Mouse (Mus musculus): Measurements from ENCODE around the gene Gdf10.
A peak's percentile ranks its signal among the peaks of the same experiment; 100 is the strongest.

Gdf10 gene

GRCm38 (mm10) chr14:33923168-33924070 is at the start of gene Gdf10:
Gdf10 (plus strand) TSS chr14:33923587.
- DNase-seq (ENCODE audit: low spot score), result no peak

GRCm38 (mm10) chr14:33878826-33879225 is 44.6 kb upstream of the Gdf10 start:
- no peak for DNase-seq (ENCODE audit: low spot score)

GRCm38 (mm10) chr14:33880236-33880635 is 43.2 kb upstream of the Gdf10 start:
- no peak for DNase-seq (ENCODE audit: low spot score)

DNA sequence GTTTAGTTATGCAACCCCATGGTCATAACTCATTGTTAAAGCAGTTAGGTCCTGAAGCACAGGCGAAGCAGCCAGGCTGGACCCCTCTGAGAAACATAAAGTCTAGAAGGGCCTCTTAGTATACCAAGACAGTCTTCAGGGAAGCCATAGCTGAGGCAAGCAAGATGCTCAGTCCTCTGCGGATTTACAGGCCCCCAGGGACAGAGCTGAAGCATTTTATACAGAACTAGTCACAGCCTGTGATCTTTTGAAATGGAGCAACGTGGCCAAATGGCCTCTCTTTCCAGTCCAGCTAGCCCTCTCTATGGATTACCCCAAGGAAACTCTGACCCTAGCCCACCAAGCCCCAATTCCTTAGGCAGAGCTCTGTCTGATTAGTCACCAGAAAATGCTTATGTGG is 41.9 kb upstream of the Gdf10 start:
- DNase-seq (ENCODE audit: low spot score), result no peak

DNA sequence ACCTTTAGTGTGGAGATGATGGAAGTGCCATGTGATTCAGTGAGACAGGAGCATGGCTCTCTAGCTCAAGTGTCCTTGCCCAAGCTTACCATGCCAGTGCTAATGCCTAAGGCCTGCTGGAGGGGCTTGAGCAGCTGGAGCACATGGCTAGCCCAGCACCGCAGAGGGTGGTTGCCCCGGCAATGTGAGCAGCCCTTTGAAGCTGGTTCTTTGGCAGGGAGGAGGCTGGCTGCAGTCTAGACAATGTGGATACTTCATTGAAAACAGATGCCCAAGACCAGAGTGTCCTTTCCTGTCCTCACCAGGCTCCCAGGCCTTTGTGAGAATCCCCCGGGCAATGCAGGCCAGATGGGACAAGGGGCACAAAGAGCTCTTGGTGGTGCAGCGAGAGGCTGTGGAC is 40.3 kb upstream of the Gdf10 start:
- no peak for DNase-seq (ENCODE audit: low spot score)

- no peak for DNase-seq (ENCODE audit: low spot score)
Measured at GRCm38 (mm10) chr14:33885466-33885865, 37.9 kb upstream of the Gdf10 start.

GRCm38 (mm10) chr14:33888387-33889035 is 34.9 kb upstream of the Gdf10 start:
- no peak for DNase-seq (ENCODE audit: low spot score)

DNA sequence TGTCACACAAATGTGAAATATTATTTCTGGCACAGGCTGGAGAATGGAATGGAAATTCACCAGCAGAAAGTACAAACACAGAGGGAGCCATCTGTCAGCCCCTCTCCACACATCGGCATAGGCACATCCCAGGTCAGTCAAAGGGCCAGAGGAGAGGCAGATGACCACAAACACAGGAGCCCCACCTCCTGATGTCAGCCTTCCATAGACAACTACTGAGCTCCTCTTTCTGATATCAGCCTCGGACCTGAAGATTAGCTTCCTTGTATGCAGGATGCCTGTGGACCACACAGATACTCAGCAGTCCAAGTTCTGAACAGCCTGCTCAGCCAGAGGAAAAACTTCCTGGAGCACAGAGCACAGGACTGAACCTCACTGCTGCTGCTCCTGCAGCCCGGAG is 33.4 kb upstream of the Gdf10 start:
- DNase-seq (ENCODE audit: low spot score), result no peak

DNA sequence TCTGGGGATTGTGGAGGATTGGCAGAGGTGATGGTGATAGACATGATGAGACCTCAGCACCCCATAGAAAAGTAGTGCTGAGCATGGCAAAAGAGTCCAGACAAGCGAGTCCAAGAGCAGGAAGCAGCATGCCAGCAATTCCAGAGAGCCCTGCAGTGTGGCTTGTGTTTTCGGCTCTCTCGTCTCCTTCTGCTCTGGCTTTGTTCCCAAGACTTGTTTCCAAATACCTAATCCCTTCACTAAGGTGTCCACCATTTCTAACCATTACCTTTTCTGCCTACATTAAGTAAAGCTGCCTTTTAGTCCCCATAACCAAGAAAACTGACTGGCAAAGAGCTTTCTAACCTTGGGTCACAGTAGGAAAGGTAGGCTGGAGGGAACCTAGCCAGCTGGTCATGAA is 31.9 kb upstream of the Gdf10 start:
- no peak for DNase-seq (ENCODE audit: low spot score)

DNA sequence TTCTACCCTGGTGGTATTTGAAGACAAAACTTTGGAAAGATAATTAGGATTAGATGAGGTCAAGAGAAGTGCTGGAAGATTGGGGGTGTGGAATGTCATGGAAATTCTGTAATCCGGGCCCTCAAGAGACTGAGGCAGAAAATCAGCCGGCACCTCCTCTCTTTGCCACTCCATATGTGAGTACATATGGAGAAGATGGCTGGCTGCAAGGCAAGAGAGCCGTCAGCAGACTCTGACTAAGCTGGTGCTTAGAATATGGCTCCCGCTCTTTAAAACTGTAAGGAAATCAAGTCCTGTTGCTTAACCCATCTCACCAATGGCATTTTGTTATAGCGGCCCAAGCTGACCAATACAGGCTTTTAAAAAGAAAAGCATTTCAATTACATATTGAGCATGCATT is 27.6 kb upstream of the Gdf10 start:
- DNase-seq (ENCODE audit: low spot score), result no peak

GRCm38 (mm10) chr14:33896628-33897300 is 26.6 kb upstream of the Gdf10 start:
- no peak for DNase-seq (ENCODE audit: low spot score)

GRCm38 (mm10) chr14:33902783-33903182 is 20.6 kb upstream of the Gdf10 start:
- DNase-seq (ENCODE audit: low spot score), result no peak

DNA sequence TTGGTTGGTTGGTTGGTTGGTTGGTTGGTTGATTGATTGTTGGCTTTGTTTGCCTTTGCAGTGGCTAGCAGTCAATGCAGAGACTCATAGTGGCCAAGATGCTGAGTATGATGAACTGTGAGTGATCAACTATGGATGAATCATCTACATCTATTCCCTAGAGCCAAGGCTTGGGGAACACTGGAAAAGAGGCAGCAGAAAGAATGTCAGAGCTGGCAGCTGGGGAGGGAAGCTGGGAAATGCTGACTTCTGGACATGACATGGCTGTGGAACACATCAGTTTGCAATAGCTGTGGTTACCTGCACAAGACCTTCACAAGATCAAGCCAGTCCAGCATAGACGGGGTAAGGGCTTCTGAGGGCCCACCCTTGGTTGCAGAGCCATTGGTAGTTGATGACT is 20.2 kb upstream of the Gdf10 start:
- no peak for DNase-seq (ENCODE audit: low spot score)

GRCm38 (mm10) chr14:33904851-33905250 is 18.5 kb upstream of the Gdf10 start:
- no peak for DNase-seq (ENCODE audit: low spot score)

DNA sequence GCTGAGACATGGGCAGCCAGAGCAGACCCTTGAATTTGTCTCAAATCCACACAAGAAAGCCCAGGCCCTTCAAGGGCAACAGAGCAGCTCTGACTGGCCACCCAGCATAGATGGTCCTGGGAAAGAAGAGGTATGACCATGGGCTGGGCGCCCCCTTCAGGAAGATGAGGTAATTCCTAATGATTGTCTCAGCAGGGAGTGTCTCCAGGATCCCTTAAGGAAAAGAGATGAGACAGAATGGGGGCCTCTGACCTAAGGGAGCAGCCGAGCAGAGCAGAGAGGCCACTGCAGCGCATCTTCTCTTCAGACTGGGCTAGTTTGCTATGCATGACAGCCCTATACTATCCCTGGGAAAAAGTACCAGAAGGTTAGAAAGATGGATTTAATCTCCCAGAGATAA is 9.7 kb upstream of the Gdf10 start:
- DNase-seq (ENCODE audit: low spot score), result peak; percentile 41

DNA sequence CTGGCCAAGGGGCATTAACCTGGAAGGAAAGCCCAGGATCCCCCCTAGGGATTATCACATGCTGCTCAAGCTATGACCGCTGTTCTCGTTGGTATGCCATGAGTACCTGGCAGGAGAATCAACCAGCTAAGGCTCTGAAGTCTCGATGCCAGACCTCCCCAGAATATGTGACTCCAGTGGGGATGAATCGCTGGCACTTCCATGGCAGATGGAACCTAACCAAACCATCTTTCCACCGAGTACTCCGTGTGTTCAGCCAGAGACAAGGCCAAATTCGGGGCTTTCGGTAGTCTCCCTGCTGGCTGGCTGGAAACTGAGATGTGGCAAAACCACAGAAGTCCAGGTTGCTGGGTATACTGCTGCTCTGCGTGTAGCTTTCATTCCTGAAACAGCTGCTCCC is 9.2 kb upstream of the Gdf10 start:
- DNase-seq (ENCODE audit: low spot score), result no peak

DNA sequence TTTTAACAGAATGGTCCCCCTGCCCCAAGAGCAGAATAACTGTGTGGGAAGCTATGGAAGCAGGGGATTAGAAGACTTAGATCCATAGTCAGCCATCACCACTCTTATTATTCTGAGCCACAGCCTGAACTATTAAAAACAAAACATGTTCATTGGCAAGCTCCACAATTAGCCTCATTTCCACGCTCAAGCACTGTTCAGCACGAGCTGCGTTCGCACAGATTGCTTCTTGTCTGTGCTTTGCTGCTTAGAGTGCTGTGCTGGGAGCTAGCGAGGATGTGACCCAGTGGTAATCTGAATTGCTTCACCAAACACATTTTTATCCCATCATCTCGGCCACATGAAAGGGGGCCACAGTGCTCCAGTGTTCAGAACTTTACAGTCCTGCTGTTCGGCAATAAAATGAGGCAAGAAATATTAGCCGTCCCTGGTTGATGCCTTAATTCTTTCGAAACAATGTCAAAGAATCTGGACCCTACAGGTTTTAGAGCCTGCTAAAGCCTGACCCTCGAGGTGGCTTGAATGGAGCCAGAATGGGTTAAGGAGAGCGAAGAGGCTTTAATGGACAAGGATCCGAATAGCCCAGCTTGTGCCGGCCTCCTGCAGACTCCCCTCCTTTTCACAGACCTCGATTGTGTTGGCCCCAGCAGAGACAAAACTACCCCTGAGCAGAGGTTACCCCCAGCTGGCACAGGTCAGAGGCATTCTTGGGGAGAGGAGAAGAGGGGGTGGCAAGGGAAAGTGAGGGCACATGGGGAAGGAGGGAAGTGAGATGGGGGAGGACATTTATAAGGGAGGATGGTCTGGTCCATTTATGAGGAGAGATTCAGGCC is 2.4 kb upstream of the Gdf10 start:
- no peak for DNase-seq (ENCODE audit: low spot score)

- no peak for DNase-seq (ENCODE audit: low spot score)
Measured at GRCm38 (mm10) chr14:33922771-33923167, 618 bp upstream of the Gdf10 start.

- no peak for DNase-seq (ENCODE audit: low spot score)
Measured at GRCm38 (mm10) chr14:33931853-33932252, 8.5 kb downstream of the Gdf10 start.

- peak; percentile 69 for DNase-seq (ENCODE audit: low spot score)
Measured at GRCm38 (mm10) chr14:33932935-33933703, 9.7 kb downstream of the Gdf10 start.

DNA sequence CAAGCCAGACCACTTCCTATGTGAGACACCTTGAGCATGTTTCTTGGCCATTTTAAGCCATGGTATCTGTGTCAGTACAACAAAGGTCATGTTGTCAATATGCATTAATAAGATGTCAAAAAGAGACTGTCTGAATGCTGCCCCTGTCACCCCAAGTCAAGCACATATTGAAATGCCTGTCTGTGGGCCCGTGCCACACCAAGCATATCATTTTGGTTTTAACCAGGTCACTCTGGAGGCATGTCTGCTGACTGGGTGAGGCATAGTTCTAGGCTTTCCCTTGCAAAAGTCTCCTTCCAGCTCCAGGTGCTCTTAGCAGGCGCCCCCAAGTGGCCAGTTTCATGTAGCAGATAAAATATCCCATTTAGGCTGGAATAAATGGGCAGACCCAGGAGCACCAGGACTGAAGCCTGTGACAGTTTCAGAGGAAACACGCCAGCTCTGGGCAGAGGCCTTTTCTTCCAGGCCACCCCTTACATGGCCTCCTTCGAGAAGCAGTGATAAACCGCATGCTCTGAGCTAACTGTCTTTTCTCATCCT is 10.5 kb downstream of the Gdf10 start:
- DNase-seq (ENCODE audit: low spot score), result peak; percentile 34
